Mouse (Mus musculus) adrenal gland, postnatal 10 days (tissue): ENCODE measurements at regions not wholly inside any gene's neighbourhood (a gene's known extent, or its start where the extent isn't known, plus 50 kb on each side); places are given as distances from the start of the nearest gene placed in this dataset.

ENCODE experiments used
- DNase-seq: peaks from one replicate; pipeline ENCODE4 v3.0.0; 2021; ENCODE audit warnings: mixed read lengths

- no peak for DNase-seq
Observed at GRCm38 (mm10) chr10:18907276-18907960, 62.6 kb downstream of the Perp start.

GRCm38 (mm10) chr10:18909307-18909706 lies 64.5 kb downstream of the Perp start:
- DNase-seq, result no peak

DNA sequence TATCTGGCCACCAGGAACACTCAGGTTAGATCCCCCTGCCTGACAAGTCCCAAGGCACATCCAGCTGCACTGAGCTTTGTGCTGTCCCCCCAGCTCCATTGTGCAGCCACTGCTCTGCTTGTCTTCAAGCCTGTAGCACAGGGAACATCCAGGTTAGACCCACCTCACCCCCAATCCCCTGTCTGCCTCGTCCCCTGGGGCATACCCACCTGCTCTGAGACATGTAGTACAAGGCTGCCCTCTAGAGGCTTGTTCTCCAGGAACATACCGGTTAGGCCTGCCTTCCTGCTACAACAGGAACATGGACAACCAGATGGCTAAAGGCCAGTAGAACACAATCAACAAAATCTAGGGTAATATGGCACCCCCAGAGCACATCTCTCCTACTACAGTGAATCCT lies 66.1 kb downstream of the Perp start:
- peak; percentile 18 for DNase-seq

GRCm38 (mm10) chr10:18917120-18917616 lies 72.3 kb downstream of the Perp start:
- peak; percentile 15 for DNase-seq

DNA sequence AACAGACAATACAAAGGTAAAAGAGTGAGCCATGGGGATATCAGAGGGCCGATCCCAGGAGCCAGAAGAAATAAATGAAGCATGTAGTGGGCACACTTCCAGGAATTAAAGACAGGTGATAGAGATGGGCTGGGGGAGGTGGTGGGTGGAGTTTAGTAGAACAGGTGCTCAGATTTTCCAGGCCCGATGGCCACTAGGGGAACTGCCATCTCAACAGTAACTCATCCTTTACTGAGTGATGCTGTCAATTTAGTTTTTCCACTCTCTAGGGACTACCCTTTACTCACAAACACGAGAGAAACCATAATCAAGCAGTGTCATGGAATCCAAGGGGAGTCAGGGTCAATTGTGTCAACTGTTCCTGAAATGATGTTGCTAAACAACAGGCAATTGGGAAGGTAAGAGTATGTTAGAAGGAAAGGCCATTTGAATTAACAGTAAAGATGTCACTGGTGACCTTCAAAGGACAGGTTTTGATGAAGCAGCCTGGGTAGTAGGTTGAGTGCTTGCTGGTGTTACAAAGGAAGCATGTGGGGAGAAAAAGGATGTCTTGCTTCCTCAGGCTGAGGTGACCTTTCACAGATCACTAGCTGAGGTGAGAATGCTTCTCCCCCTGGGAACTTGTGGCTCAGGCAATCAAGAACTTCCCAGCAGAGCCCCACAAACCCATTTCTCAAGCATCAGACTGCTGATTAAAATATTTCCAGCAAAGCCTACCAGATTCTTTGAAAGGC lies 78.4 kb downstream of the Perp start:
- DNase-seq, result no peak

DNA sequence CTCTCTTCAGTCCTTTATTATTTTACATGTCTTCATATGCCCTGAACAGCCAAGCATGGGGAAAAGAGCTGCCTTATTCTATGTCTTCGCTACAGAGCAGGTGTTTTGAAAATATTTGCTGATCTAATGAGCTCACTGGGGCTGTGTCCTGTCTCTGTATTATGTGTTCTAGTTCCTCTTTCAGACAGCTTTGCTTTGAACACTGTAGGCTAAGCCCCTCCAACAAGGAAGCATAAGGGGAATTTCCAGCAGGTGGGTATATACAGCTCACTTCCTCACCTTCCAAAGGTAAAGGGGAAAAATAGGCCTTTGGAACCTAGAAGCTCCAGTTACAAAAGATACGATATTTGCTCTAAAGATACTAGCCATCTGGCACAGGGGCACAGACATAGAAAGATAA lies 83.0 kb downstream of the Perp start:
- no peak for DNase-seq

- DNase-seq, result no peak
Observed at GRCm38 (mm10) chr10:18931344-18931743, 84.1 kb downstream of the Tnfaip3 start.

- no peak for DNase-seq
Observed at GRCm38 (mm10) chr10:18941447-18941846, 74.0 kb downstream of the Tnfaip3 start.

GRCm38 (mm10) chr10:18941908-18942307 lies 73.5 kb downstream of the Tnfaip3 start:
- DNase-seq, result no peak

DNA sequence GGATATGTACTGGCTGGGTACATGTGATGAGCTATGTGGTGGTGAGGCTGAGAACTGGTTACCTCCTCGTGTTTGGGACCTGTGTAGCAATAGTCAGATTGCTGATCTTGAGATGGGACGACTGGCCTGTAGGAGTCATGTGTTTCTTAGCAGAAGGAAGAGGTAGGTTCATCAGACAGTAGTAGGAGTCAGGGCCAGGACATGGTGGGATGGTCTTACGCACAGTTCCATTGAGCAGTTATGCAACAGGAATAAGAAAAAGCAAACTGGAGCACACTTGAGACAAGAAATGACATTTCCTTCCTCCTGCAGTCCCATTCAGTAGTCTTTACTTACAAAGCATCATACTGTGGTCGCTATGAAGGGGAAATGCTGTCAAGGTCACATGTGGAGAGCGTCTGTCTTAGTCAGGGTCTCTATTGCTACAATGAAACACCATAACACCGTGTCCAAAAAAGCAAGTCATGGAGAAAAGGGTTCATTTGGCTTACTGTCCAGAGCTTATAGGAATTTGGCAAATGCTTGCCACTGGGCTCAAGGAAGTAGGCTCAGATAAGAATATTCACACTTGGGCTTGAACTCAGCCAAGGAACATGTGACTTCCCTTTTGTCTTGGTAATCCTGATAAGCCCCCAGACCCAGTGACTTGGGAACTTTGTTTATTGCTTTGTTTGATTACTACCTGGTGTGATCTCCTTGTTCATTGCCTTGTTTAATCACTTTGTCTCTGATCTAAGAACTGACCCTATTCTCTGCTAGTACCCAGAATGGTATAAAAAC lies 72.0 kb downstream of the Tnfaip3 start:
- DNase-seq, result no peak

- DNase-seq, result no peak
Observed at GRCm38 (mm10) chr10:18946727-18947126, 68.7 kb downstream of the Tnfaip3 start.
